Mouse (Mus musculus) heart, postnatal 0 days (tissue): ENCODE results near the gene Tcf15.

Experiments
- CTCF ChIP-seq: IDR thresholded peaks from 2 replicates; pipeline ENCODE4 v1.5.1; 2016; ENCODE audit warnings: antibody characterized with exemption, control low read depth, low read depth
- EP300 ChIP-seq: IDR thresholded peaks from 2 replicates; pipeline ENCODE4 v1.6.1; 2016; ENCODE audit warnings: antibody characterized with exemption, low read depth

DNA sequence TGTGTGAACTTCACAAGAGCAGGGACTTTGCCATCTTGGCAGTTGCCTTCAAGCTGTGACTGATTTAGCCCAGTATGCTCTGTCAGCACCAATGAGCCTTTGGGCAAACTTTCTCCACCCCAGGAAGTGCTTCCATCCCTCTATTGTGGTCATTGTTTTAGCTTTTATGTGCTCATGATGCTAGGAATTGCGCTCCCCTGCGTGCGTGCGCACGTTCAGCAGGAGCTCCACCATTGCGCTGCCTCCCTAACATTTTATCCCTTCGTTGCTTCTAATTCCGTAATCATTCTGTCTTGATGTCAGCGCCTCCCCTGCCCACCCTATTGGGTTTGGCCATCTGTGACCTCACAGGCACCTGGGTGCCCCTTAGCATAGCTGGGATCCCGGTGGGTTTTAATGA is 36.8 kb upstream of the Tcf15 start:
- TF ChIP-seq CTCF (no peak), EP300 (no peak)
